Mouse (Mus musculus) small intestine, adult 2 months (tissue): ENCODE measurements at regions not wholly inside any gene's neighbourhood (a gene's known extent, or its start where the extent isn't known, plus 50 kb on each side); places are given as distances from the start of the nearest gene placed in this dataset.

ENCODE experiments used
- H3K27ac ChIP-seq: fragments of 200-500 bp; 2 replicates; pipeline ENCODE4 v1.5.1; 2012; ENCODE audit warnings: low read depth, low read length, control low read depth, inconsistent platforms; ENCODE audit not compliant: insufficient read depth
- H3K27me3 ChIP-seq: fragments of 200-500 bp; 2 replicates; pipeline ENCODE4 v1.6.1; 2012; ENCODE audit warnings: mild to moderate bottlenecking, moderate library complexity, low read length, inconsistent platforms; ENCODE audit not compliant: control insufficient read depth, insufficient read depth
- H3K36me3 ChIP-seq: fragments of 200-500 bp; 2 replicates; pipeline ENCODE4 v1.6.1; 2012; ENCODE audit warnings: mild to moderate bottlenecking, low read length, control low read depth, inconsistent platforms; ENCODE audit not compliant: control insufficient read depth, insufficient read depth
- H3K4me1 ChIP-seq: fragments of 200-500 bp; 2 replicates; pipeline ENCODE4 v1.6.1; 2012; ENCODE audit warnings: low read length, inconsistent platforms, mixed read lengths; ENCODE audit not compliant: control insufficient read depth, insufficient read depth, insufficient read length
- H3K4me3 ChIP-seq: fragments of 200-500 bp; 2 replicates; pipeline ENCODE4 v1.5.1; 2012; ENCODE audit warnings: low read depth, mild to moderate bottlenecking, control low read depth, inconsistent platforms, low read length, moderate library complexity
- CTCF ChIP-seq: fragments of 200-500 bp; IDR thresholded peaks from 2 replicates; pipeline ENCODE4 v1.5.1; 2012; ENCODE audit warnings: low read depth, mild to moderate bottlenecking, control low read depth, inconsistent platforms, low read length, moderate library complexity, mixed read lengths; ENCODE audit not compliant: insufficient replicate concordance, insufficient read length; ENCODE audit errors: extremely low read depth
- POLR2A ChIP-seq: fragments of 200-500 bp; IDR thresholded peaks from 2 replicates; pipeline ENCODE4 v1.6.1; 2012; ENCODE audit warnings: low read depth, mild to moderate bottlenecking, control low read depth, inconsistent platforms, low read length, moderate library complexity
- WGBS: fragments of 180-500 bp; shearing (Covaris S2); methylation state at CpG from one replicate; pipeline ENCODE4 v1.1.7; 2018; 5-methylcytosine and 5-hydroxymethylcytosine counted together

DNA sequence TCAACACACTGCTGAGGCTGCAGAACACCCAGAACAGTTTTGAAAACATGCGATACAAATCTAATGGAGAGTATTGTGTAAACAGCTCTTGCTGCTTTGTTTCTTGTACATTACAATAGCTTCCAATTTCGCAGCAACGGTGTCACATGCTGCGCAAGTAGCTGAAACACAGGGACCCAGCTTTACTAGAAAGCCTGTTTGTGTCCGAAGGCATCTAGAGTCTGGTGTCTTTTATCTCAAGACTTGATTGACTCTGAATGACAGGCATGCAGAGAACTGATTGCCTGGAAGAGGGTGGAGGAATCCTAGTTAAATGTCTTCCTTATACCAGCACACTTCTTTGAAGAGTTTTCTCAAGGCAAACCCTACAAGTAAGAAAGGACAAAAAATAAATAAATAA is 66.1 kb upstream of the Fgf10 start:
- Histone ChIP-seq H3K4me1 (no peaks in the 10 kb centered on the region), H3K36me3 (no peaks in the 10 kb centered on the region), H3K4me3 (no peak overlapping the region), H3K27me3 (no peaks in the 10 kb centered on the region), H3K27ac (no peak overlapping the region)
- WGBS, result 90% methylated on average over 5 of the region's 5 CpGs
- TF ChIP-seq POLR2A (no peak), CTCF (no peak)

- Histone ChIP-seq H3K36me3 (no peaks in the 10 kb centered on the region), H3K4me3 (no peak overlapping the region), H3K27ac (no peak overlapping the region), H3K4me1 (no peaks in the 10 kb centered on the region), H3K27me3 (no peaks in the 10 kb centered on the region)
- 56% methylated on average over 5 of the region's 5 CpGs for WGBS
- TF ChIP-seq CTCF, result peak; percentile 40; the same call in 1 of the 2 replicates
- no peak for TF ChIP-seq POLR2A
Measured at GRCm38 (mm10) chr13:118596856-118597255, 72.7 kb upstream of the Fgf10 start.

- TF ChIP-seq CTCF (no peak), POLR2A (no peak)
- Histone ChIP-seq H3K27ac (no peak overlapping the region), H3K4me3 (no peak overlapping the region), H3K27me3 (no peaks in the 10 kb centered on the region), H3K36me3 (no peaks in the 10 kb centered on the region), H3K4me1 (no peaks in the 10 kb centered on the region)
- WGBS, result 45% methylated on average over 6 of the region's 6 CpGs
Measured at GRCm38 (mm10) chr13:118596218-118596795, 73.3 kb upstream of the Fgf10 start.

DNA sequence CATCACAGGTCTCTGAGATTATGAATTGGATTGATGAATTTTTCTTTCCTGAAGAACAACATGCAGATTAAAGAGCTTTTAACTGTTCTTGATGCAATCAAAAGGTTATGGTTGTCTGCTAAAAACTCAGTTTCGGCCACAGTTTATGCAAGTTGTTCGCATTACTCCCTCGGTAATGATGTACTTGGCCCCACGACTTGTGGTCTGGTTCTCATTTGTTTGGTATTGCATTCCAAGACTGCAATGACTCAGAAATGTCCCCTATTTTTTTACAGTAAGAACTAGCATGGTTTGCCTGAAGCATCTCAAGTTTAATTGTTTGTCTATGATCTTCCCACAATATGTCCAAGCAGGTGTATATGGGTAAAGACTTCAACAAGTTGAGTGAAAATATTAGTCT is 77.5 kb upstream of the Fgf10 start:
- TF ChIP-seq POLR2A (no peak), CTCF (no peak)
- Histone ChIP-seq H3K36me3 (no peaks in the 10 kb centered on the region), H3K4me1 (no peaks in the 10 kb centered on the region), H3K4me3 (no peak overlapping the region), H3K27ac (no peak overlapping the region), H3K27me3 (no peaks in the 10 kb centered on the region)
- 78% methylated on average over 4 of the region's 4 CpGs for WGBS

- no peaks in the 10 kb centered on the region for H3K36me3 ChIP-seq
- H3K4me3 ChIP-seq, result no peak overlapping the region
- no peak for TF ChIP-seq CTCF
- no peak for TF ChIP-seq POLR2A
- no peak overlapping the region for H3K27ac ChIP-seq
- H3K27me3 ChIP-seq, result no peaks in the 10 kb centered on the region
- WGBS, result 80% methylated on average over 1 of the region's 1 CpGs
- H3K4me1 ChIP-seq, result no peaks in the 10 kb centered on the region
Measured at GRCm38 (mm10) chr13:118572555-118572954, 97.0 kb upstream of the Fgf10 start.

DNA sequence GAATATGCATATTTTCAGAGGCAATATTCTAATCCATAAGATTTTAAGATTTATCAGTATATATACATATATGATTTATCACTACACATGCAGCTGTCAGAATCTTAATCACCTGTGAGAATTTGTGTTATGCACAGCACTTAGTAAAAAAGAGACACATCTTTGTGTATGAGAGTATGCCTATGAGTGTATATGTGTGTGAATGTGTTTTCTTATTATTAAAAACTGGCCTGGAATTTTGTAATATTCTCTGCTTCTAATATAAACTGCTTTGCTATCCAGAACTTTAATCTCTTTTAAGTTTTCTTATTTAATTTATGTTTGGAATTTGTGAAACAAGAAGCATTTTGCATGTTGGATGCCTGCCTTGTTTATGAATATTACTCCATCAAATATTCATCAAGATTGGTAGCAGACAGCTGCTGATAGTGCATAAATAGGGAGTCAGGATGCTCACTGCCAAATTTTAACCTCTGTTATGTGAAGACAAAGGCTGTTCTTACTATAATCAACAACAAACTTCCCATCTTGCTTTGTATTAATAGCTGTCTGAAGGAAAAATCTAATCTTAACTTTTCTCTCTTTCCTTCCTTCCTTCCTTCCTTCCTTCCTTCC is 104.3 kb upstream of the Fgf10 start:
- Histone ChIP-seq H3K27me3 (no peaks in the 10 kb centered on the region), H3K4me1 (no peaks in the 10 kb centered on the region), H3K36me3 (no peaks in the 10 kb centered on the region), H3K27ac (no peak overlapping the region), H3K4me3 (no peak overlapping the region)
- TF ChIP-seq POLR2A (no peak), CTCF (no peak)

GRCm38 (mm10) chr13:118558966-118559365 is 110.6 kb upstream of the Fgf10 start:
- Histone ChIP-seq H3K27me3 (no peaks in the 10 kb centered on the region), H3K27ac (no peak overlapping the region), H3K4me3 (no peak overlapping the region), H3K36me3 (no peaks in the 10 kb centered on the region), H3K4me1 (no peaks in the 10 kb centered on the region)
- 76% methylated on average over 2 of the region's 2 CpGs for WGBS
- no peak for TF ChIP-seq POLR2A
- TF ChIP-seq CTCF, result no peak

DNA sequence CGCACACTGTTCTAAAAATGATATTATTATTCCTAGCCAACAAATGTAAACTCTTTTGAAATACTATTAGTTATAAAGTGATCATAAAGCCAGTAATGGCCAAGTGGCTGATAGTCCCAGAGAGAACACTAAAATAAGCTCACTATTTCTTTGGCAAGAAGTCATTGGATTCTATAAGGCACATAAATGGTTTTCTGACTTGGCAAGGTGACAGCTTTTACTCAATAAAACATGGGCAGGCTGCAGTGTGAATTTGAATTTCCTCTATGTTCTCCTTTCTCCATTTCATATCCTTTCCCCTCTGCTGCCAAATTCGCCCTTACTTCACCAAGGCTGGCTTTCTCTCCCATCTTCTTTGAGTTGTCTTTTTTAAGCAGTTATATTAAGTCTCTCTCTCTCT is 117.6 kb upstream of the Fgf10 start:
- no peak for TF ChIP-seq CTCF
- no peak for TF ChIP-seq POLR2A
- Histone ChIP-seq H3K36me3 (no peaks in the 10 kb centered on the region), H3K27me3 (no peaks in the 10 kb centered on the region), H3K4me1 (no peaks in the 10 kb centered on the region), H3K4me3 (no peak overlapping the region), H3K27ac (no peak overlapping the region)
- 59% methylated on average over 2 of the region's 2 CpGs for WGBS
